Mouse (Mus musculus) mouse embryonic stem cell (cell line): ENCODE results near the gene Dbp.
"Not testable (repeated sequence)": the region's sequence is repeated elsewhere in the genome, so short reads cannot be mapped to it uniquely, and the experiment has no call there.

ENCODE experiments used
- in situ Hi-C, 2 experiments: fragments of 300-500 bp; cut with MboI; formaldehyde crosslinking; loops; 1 replicate in 1 of 2; 3 replicates in 1 of 2; pipeline ENCODE4 v1.14.3; 2019 to 2020; ENCODE audit warnings: low sequenced_read_pairs in 2 of 2, low pct_unique_long_range_greater_than_20kb in 1 of 2, mixed read lengths in 1 of 2; ENCODE audit not compliant: unreplicated experiment in 1 of 2

Dbp gene

GRCm38 (mm10) chr7:45704730-45705442, at the start of gene Dbp:
Dbp (plus strand) TSS chr7:45705088.
- in situ Hi-C loops: no loop called here

GRCm38 (mm10) chr7:45660746-45661478, 44.0 kb upstream of the Dbp start:
- in situ Hi-C loops: no loop called here

GRCm38 (mm10) chr7:45661702-45662101, 43.2 kb upstream of the Dbp start:
- in situ Hi-C loops: not testable (repeated sequence)

- in situ Hi-C loops: no loop called here
Observed at GRCm38 (mm10) chr7:45665303-45666138, 39.4 kb upstream of the Dbp start.

- in situ Hi-C loops: no loop called here
Observed at GRCm38 (mm10) chr7:45666161-45666560, 38.7 kb upstream of the Dbp start, which contains the start of gene Fut2. Fut2 (minus strand) TSS chr7:45666394.

- in situ Hi-C loops: no loop called here
Observed at GRCm38 (mm10) chr7:45667761-45668160, 37.1 kb upstream of the Dbp start.

GRCm38 (mm10) chr7:45668921-45669320, 36.0 kb upstream of the Dbp start:
- in situ Hi-C loops: no loop called here

- in situ Hi-C loops: no loop called here
Observed at GRCm38 (mm10) chr7:45677627-45678295, 27.1 kb upstream of the Dbp start.

GRCm38 (mm10) chr7:45678513-45678912, 26.4 kb upstream of the Dbp start:
- in situ Hi-C loops: no loop called here

GRCm38 (mm10) chr7:45679966-45680621, 24.8 kb upstream of the Dbp start:
- in situ Hi-C loops: no loop called here

- in situ Hi-C loops: no loop called here
Observed at GRCm38 (mm10) chr7:45681046-45681736, 23.7 kb upstream of the Dbp start.

- in situ Hi-C loops: no loop called here
Observed at GRCm38 (mm10) chr7:45682144-45683126, 22.5 kb upstream of the Dbp start.

GRCm38 (mm10) chr7:45683396-45684050, 21.4 kb upstream of the Dbp start, which contains the start of gene Ntn5:
Ntn5 (plus strand) TSS chr7:45684022.
- in situ Hi-C loops: no loop called here

GRCm38 (mm10) chr7:45685811-45686210, 19.1 kb upstream of the Dbp start:
- in situ Hi-C loops: no loop called here

GRCm38 (mm10) chr7:45686841-45687240, 18.0 kb upstream of the Dbp start:
- in situ Hi-C loops: no loop called here

GRCm38 (mm10) chr7:45689099-45689498, 15.8 kb upstream of the Dbp start:
- in situ Hi-C loops: no loop called here
